Mouse (Mus musculus): ENCODE data around the gene Mrc2.

DNA sequence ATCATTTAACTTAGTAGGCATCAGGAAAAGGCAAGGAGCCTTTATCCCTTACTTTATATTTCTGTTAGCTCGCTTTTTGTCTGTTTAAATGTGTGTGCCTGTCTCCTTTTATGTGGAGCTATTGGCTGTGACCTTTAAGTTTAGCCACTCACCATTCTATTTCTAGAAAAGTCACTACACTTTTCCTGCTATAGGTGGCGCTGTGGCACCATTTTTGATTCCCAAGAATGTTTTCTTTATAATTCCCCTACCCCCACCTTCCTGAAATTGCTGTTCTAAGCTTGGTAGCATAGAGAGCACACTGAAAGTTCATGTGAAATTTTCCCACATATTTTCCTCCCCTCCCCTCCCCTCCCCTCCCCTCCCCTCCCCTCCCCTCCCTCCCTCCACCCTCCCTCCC is 22.3 kb upstream of the Mrc2 start:
- TF ChIP-seq CTCF (IDR thresholded peaks at IDR 0.05; ENCODE audit: borderline replicate concordance, insufficient read depth, low read depth, low read length) (no peak), POLR2A (IDR thresholded peaks at IDR 0.05; ENCODE audit: borderline replicate concordance, insufficient read depth, low read length) (no peak)

Data from cerebellum, adult 2 months (tissue).